Mouse (Mus musculus): ENCODE results near the gene Col18a1. TPM values are rescaled to one million over a fixed set of nuclear protein-coding genes. Genes with fewer than 3 reads are reported as not detected.

The Col18a1 gene
- total RNA-seq, 2 experiments from 2014 or later: 3.8 to 6.0 TPM

DNA sequence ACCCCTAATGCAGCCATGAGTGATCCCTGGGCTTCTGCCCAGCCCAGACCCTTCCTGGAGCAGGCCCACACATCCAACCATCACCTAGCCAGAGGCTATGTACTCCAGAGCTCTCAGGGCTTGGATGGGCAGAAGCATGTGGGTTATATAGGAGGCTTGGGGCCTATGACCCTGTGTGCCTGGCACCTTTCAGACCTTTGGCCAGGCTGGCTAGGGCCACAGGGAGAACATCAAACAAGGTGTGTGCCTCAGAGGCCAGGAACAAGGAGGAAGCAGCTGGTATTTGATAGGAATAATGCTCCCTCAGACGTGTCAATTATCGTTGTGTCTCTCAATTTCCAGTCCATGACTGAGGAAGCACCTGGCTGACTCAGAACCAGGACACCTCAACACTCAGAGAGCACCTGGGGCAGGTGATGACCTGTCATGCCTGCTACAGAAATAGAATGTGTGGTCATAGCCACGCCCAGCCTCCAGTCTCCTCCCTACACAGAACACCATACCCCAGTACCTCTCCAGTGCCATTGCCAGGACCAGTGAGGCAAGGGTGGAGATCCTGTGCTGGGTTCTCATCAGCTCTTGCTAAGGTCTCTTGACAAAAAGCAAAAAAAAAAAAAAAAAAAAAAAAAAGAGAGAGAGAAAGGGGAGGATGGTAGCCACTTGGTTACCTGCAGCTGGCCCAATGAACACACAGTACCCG lies 54.6 kb downstream of the Col18a1 start:
- TF ChIP-seq CTCF (IDR thresholded peaks at IDR 0.05): no peak
- no peak overlapping the region for H3K27ac ChIP-seq
- intact Hi-C loops (cut with DNase I): no loop called here
- DNase-seq: no peak
- no peak overlapping the region; the same call in 1 of the 2 replicates for H3K4me3 ChIP-seq

DNA sequence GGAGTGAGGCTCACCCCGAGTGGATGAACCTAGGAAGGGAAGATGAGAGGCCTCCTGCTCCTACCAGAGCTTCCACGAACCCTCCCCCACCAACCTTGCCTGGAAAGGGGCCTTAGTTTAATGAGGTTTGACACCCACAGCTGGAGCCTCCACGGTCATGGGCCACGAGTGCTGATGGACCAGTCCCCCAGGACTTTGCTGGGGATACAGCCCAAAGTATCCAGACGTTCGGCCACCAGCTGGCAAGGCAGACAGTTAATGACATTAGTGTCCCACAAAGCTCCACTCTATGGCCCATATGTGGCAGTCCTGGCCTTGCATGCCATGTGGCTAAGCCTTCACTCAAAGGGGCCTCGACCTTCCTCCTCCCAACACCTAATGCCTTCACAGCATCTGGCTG lies 55.5 kb downstream of the Col18a1 start:
- no peak for DNase-seq
- Histone ChIP-seq H3K27ac (no peak overlapping the region), H3K4me3 (no peak overlapping the region)
- intact Hi-C loops (cut with DNase I): no loop called here
- TF ChIP-seq CTCF (IDR thresholded peaks at IDR 0.05): no peak

DNA sequence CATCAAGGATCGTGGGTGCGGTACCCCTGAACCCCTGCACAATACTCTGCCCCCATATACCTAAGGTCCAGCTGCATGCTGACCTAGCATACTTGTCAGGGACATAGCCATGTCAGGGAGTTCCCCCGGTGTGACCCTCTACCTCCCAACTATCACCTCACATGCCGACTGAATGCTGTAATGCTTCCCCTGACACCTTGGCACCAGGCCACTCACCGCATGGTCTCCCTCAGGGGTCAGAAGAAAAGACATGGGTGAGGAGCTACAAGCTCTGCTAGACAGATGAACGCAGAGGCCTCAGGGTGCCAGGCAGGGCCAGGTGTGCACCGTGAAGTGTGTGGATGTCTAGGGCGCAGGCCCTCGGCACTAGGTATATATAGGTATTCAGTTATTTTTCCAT lies 56.3 kb downstream of the Col18a1 start:
- no peak overlapping the region for H3K27ac ChIP-seq

DNA sequence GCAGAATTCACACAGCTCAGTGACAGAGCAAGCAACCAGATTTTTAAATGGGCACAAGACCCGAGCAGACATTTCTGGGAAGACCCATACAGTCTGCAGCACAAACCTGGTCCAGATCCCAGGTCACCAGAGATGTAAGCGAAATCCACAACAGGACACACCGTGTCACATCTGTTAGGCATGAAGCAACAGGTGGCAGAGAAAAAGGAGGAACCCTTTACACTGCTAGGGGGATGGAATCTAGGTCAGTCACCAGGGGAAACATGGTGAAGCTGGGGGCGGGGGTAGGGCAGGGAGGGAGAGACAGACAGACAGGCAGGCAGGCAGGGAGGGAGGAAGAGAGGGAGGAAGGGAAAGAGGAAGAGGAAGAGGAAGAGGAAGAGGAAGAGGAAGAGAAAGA lies 58.2 kb downstream of the Col18a1 start:
- no peak for TF ChIP-seq CTCF (IDR thresholded peaks at IDR 0.05)
- Histone ChIP-seq H3K27ac (no peak overlapping the region), H3K4me3 (no peak overlapping the region)
- intact Hi-C loops (cut with DNase I): no loop called here
- DNase-seq: no peak

More for the DNA sequence above, 56.3 kb downstream of the Col18a1 start:
- intact Hi-C loops (cut with DNase I): no loop called here
- H3K4me3 ChIP-seq: no peak overlapping the region
- no peak for TF ChIP-seq CTCF (IDR thresholded peaks at IDR 0.05)
- DNase-seq: no peak

DNA sequence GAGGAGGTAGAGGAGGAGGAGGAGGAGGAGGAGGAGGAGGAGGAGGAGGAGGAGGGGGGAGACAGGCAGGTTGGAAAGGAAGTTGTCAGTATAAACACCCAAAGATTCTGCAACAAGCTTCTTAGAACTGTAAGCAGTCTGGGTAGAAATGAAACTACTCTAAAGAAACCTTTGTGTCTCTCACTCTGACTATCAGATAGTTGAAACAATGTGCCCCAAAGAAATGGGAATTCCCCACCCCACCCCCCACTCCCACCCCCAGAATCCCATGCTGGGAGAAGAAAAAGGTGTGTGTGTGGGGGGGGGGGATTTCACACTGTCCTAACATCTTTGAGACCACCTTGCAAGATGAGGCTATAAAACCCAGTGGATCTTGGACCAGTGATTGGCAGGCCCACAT lies 62.0 kb downstream of the Col18a1 start:
- no peak overlapping the region for H3K27ac ChIP-seq
- intact Hi-C loops (cut with DNase I): no loop called here
- DNase-seq: no peak
- H3K4me3 ChIP-seq: no peak overlapping the region
- no peak for TF ChIP-seq CTCF (IDR thresholded peaks at IDR 0.05)

DNA sequence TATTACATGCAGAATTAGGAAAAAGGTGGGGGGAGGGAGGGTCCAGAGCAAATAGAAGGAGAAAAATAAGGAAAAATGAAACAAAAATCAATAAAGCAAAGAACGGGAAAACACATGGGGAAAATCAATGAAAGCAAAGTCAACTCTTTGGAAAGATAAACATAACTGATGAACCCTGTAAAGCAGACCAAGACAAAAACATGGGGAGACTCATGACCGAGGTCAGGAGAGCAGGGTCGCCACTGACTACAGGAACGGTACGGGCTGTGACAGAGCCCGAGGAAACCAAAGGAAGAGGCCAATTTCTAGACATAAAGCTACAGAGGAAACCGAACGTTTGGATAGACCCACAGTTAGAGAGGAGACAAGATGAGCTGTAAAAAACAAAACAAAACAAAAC lies 62.7 kb downstream of the Col18a1 start:
- intact Hi-C loops (cut with DNase I): no loop called here
- DNase-seq: no peak
- Histone ChIP-seq H3K4me3 (no peak overlapping the region), H3K27ac (no peak overlapping the region)
- TF ChIP-seq CTCF (IDR thresholded peaks at IDR 0.05): no peak

DNA sequence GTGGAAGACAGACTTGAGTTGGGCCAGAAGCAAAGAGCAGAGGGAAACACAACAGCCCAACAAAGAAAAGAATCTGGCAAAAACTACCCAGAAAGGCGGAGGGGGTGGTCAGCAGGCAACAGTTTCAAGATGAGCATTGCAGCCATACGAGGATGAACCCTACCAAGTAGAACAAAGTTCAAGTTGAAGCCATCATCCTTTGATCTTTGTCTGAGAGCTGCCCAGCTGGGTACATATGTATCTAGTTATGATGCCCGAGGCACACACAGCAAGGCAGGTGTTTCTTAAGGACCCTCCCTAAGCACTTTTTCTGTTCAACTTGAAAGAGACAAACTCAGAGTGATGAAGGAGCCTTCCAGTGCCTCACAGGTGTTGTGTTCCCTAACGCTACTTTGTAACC lies 66.6 kb downstream of the Col18a1 start:
- intact Hi-C loops (cut with DNase I): no loop called here
- no peak for DNase-seq
- H3K27ac ChIP-seq: no peak overlapping the region
- TF ChIP-seq CTCF (IDR thresholded peaks at IDR 0.05): no peak
- no peak overlapping the region for H3K4me3 ChIP-seq

DNA sequence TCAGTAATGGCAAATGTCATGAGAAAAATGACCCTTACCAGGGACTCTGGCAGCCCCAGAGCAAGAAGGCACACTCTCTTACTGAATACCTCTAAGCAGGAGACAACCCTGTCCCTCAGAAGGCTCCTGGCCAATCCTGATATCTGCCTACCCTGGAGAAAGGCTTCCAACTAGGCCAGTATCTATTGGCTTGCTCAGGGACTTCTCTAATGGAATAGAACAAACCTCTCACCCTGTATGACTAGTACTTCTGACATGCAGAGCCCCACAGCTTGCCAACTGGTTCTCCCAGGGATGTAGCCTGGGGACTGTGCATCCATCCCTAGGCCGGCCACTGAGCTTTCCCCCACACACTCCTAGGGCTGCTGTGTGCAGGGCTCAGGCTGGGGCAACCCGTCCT lies 67.7 kb downstream of the Col18a1 start:
- peak; percentile 45 for DNase-seq
- intact Hi-C loops (cut with DNase I): no loop called here
- Histone ChIP-seq H3K4me3 (no peak overlapping the region), H3K27ac (peak overlapping the region; percentile 35; the same call in 1 of the 2 replicates)
- no peak for TF ChIP-seq CTCF (IDR thresholded peaks at IDR 0.05)

DNA sequence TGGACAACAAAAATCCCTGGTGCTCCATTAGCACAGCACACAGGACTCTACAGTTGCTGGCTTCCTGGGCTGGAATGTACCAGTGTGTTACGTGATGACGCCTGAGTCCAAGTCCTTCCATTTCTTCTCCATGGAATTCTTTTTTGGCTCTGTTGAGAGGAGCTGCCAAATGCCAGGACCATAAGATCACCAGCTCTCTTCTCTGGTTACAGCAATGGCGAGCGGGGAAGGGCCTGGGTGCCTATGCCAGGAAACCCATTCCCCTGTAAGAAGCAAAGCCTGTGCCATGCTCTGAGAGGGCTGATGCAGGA lies 68.5 kb downstream of the Col18a1 start:
- Histone ChIP-seq H3K4me3 (no peak overlapping the region), H3K27ac (peak overlapping the region; percentile 35; the same call in 1 of the 2 replicates)
- DNase-seq: peak; percentile 36
- intact Hi-C loops (cut with DNase I): no loop called here
- no peak for TF ChIP-seq CTCF (IDR thresholded peaks at IDR 0.05)

DNA sequence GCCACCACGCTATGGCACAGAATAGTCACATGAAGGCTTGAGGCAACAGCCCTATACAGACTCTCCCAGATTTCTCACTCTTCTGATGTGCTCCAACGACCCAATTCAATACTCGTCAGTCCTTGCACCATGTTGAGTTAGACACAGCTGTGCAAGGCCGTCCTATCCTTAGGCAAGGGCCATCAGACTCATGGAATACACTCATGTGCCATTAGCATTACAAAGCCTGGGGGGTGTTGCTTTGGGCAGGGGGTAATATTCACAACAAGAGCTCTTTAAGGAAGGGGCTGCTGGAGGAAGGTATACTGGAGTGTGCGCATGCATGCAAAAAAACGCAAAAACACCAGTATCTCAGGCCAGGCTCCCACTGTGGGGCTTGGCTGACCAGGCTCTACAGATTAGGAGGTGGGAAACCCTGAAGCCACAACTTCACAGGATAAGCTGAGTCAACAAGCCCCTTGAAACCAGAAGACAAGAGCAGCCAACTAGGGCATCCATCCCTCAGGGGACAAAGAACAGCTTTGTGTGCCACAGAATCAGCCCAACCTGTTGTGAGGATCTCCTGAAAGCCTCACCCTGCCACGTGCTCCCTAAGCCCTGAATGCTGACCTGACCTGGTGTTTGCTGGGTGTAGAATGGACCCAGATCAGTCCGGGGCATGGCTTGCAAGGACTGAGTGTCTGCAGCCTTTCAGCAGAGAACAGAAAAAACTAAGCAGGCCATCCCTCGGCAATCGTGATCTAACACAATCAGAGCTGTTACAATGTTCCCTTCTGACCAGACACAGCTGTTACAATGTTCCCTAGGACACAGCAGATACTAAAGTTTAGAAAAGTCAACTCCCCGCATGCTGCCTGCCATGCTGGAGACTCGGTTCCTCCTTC lies 69.1 kb downstream of the Col18a1 start:
- H3K27ac ChIP-seq: peak overlapping the region; percentile 35
- TF ChIP-seq CTCF (IDR thresholded peaks at IDR 0.05): no peak
- H3K4me3 ChIP-seq: no peak overlapping the region
- intact Hi-C loops (cut with DNase I): no loop called here
- no peak for DNase-seq

DNA sequence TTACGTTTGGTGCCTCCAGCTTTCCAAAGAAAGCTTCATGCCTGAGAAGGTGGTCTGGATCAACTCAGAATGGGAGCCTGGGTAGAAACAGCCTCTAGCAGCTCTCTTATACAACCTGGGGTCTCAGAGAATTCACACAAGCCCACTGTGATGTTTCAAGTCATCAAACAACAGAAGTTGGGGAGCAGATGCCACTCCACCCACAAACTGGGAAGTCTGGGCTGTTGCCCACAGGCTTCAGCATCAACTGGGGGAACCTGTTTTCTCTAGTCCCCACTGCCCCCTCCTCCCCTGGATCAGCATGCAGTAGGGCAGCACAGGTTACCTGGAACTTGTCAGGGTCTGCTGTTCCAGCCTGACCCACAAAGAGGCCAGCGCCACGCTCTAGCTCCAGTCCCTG lies 70.7 kb downstream of the Col18a1 start:
- DNase-seq: no peak
- intact Hi-C loops (cut with DNase I): no loop called here
- no peak overlapping the region for H3K4me3 ChIP-seq
- no peak overlapping the region for H3K27ac ChIP-seq
- no peak for TF ChIP-seq CTCF (IDR thresholded peaks at IDR 0.05)

DNA sequence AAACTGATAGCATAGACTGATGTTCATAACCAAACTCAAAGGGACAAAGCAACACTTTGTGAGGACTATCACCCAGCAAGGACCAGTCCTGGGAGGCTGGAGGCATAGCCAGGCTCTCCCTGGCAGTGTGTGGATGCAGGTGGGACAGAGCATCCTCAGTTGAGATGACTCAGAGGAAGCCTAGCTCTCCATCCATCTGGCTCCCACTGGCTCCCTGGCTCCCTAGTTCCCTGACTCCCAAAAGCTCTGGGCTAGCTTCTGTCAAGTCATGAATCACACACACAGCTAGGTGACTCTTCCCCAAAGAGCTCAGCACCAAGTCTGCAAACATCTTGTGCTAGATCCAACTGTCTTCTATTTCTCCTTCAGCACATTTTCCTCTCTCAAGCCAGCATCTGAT lies 72.5 kb downstream of the Col18a1 start:
- TF ChIP-seq CTCF (IDR thresholded peaks at IDR 0.05): no peak
- Histone ChIP-seq H3K4me3 (no peak overlapping the region), H3K27ac (no peak overlapping the region)
- intact Hi-C loops (cut with DNase I): no loop called here
- DNase-seq: no peak

DNA sequence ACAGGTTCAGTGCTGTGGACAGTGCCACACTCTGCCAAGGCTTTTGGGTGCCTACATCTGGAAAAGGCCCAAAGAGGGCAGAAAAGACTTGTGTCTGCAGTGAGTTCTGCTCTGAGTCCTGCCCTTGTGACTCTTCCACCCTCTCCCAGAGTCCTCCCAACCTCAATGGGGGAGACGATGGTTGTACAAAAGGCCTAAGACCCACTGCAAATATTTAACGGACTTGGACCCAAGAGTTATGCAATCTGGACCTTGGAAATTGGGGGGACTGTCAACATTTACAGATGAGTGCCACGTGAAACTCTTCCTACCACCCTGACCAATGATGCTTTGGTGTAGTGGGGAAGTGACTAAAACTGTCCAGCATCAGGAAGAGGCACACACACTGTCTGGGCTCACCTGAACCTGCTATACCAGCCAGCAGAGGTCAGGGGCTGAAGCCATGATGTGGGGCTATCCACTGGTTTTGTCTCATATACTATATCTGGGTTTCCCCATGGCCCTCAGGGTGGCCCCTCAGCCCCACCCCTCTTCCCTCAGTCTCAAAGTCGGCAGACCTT lies 74.7 kb downstream of the Col18a1 start:
- TF ChIP-seq CTCF (IDR thresholded peaks at IDR 0.05): no peak
- no peak overlapping the region for H3K27ac ChIP-seq
- no peak overlapping the region for H3K4me3 ChIP-seq
- intact Hi-C loops (cut with DNase I): no loop called here
- no peak for DNase-seq
